Mouse (Mus musculus): ENCODE measurements around the gene Fam219b.

DNA sequence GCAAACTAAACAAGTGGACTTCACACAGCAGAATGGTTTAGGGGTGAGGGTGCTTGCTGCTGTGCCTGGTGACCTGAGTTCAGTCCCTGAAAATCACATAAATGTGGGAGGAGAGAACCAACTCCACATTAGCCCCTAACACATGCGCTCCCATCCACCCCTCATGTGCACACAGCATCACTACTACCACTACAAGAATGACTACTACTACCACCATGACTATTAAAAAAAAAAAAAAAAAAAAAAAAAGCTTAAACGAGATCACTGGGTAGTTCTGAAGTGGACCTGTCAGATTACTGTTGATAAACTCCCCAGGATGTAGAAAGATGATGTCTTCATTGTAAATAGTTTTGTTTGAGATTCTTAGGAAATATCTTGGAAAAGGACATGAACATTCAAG, 22.2 kb downstream of the Fam219b start:
- TF ChIP-seq CTCF (IDR thresholded peaks at IDR 0.05; ENCODE audit: low read depth, low read length) (no peak), POLR2A (IDR thresholded peaks at IDR 0.05; ENCODE audit: extremely low read depth, insufficient read depth, low read length) (no peak)
